20 mouse cellular contexts compared by ENCODE assay signal in the genomic region with DNA sequence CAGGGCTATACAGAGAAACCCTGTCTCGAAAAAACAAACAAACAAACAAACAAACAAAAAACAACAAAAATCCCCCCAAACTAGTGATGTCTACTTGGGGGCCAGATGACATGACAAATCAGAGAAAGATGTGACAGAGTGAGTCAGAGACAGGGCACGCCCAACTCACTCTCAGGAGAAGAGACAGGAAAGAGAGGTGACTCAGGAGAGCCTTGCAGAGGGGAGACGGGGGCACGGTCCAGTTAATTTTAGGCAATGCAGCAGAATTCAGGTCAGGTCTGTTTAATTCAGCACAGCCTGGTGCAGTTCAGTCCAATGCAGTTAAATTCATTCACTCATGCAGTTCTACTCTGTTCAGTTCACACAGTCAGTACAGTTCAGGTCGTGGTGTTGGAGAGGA.
"Had no signal": no experiment of that assay in that cellular context is flagged by ENCODE, and none has a peak within 500 bp of the region (broad histone marks: within the 10 kb centered on the region; RNA-seq: fewer than 3 reads in every experiment).

No protein-coding gene starts in this region.

- H3K27me3 ChIP-seq: kidney, embryonic 15.5 days; limb, embryonic 12.5 days; limb, embryonic 15.5 days; midbrain, embryonic 12.5 days; midbrain, embryonic 15.5 days; neural tube, embryonic 12.5 days; neural tube, embryonic 15.5 days had no signal

- H3K36me3 ChIP-seq: kidney, embryonic 15.5 days; limb, embryonic 12.5 days; limb, embryonic 15.5 days; midbrain, embryonic 12.5 days; midbrain, embryonic 15.5 days; neural tube, embryonic 12.5 days; neural tube, embryonic 15.5 days had no signal

- ATAC-seq: liver, postnatal 0 days; lung, postnatal 0 days; midbrain, embryonic 15.5 days had no signal

- H3K4me1 ChIP-seq: kidney, embryonic 15.5 days; limb, embryonic 12.5 days; limb, embryonic 15.5 days; midbrain, embryonic 12.5 days; midbrain, embryonic 15.5 days; neural tube, embryonic 12.5 days; neural tube, embryonic 15.5 days had no signal

- H3K4me3 ChIP-seq: kidney, embryonic 15.5 days; limb, embryonic 12.5 days; limb, embryonic 15.5 days; midbrain, embryonic 12.5 days; midbrain, embryonic 15.5 days; neural tube, embryonic 12.5 days; neural tube, embryonic 15.5 days had no signal

- H3K27ac ChIP-seq: kidney, embryonic 15.5 days; limb, embryonic 12.5 days; limb, embryonic 15.5 days; liver, embryonic 14.5 days; macrophage; midbrain, embryonic 12.5 days; midbrain, embryonic 15.5 days; neural tube, embryonic 12.5 days; neural tube, embryonic 15.5 days; stomach, postnatal 0 days had no signal

- DNase-seq: left cerebral cortex, postnatal 4 days; liver, postnatal 0 days; lung, embryonic 14.5 days; right cerebral cortex, adult 18-20 months; right cerebral cortex, postnatal 14 days; right cerebral cortex, postnatal 4 days; thymus, adult 2 months; thymus, postnatal 14 days; thymus, postnatal 4 days had no signal
